ENCODE assay signal across 18 mouse cellular contexts in genomic region chr3:139933039-139933438, GRCm38 (mm10).
DNase-seq lines count a peak whose midpoint lies in the region; ATAC-seq and TF ChIP-seq lines count a peak whose summit lies in the region.
"Had no signal": no experiment of that assay in that cellular context is flagged by ENCODE, and none has a peak within 500 bp of the region (broad histone marks: within the 10 kb centered on the region; RNA-seq: fewer than 3 reads in every experiment).

No protein-coding gene starts in this region.

- no peaks in the 10 kb centered on the region for H3K27me3 ChIP-seq in forebrain, embryonic 11.5 days (ENCODE audit: control insufficient read depth, insufficient read depth, low read length)
- no peaks in the 10 kb centered on the region for H3K27me3 ChIP-seq in forebrain, embryonic 15.5 days
- no peaks in the 10 kb centered on the region for H3K27me3 ChIP-seq in forebrain, embryonic 13.5 days
- no peaks in the 10 kb centered on the region for H3K27me3 ChIP-seq in kidney, adult 2 months (replicated peaks; ENCODE audit: control insufficient read depth, insufficient read depth, low read length)
- no peaks in the 10 kb centered on the region for H3K27me3 ChIP-seq in lung, postnatal 0 days (replicated peaks; ENCODE audit: insufficient read depth, low read length)
- H3K27me3 ChIP-seq: embryonic facial prominence, embryonic 15.5 days; Patski; stomach, embryonic 15.5 days had no signal

- H3K36me3 ChIP-seq in forebrain, embryonic 11.5 days (ENCODE audit: control insufficient read depth, insufficient read depth, low read length), result no peaks in the 10 kb centered on the region
- no peaks in the 10 kb centered on the region for H3K36me3 ChIP-seq in forebrain, embryonic 15.5 days
- H3K36me3 ChIP-seq in forebrain, embryonic 13.5 days (ENCODE audit: poor library complexity, severe bottlenecking), result no peaks in the 10 kb centered on the region
- no peaks in the 10 kb centered on the region for H3K36me3 ChIP-seq in kidney, adult 2 months (ENCODE audit: control insufficient read depth, insufficient read depth, low read length)
- H3K36me3 ChIP-seq in lung, postnatal 0 days (ENCODE audit: insufficient read depth, low read length), result no peaks in the 10 kb centered on the region
- H3K36me3 ChIP-seq: embryonic facial prominence, embryonic 15.5 days; stomach, embryonic 15.5 days had no signal

- H3K9ac ChIP-seq in forebrain, embryonic 11.5 days (ENCODE audit: low read length), result no peak overlapping the region
- no peak overlapping the region for H3K9ac ChIP-seq in forebrain, embryonic 15.5 days (replicated peaks)
- no peak overlapping the region for H3K9ac ChIP-seq in forebrain, embryonic 13.5 days
- H3K9ac ChIP-seq in lung, postnatal 0 days (replicated peaks; ENCODE audit: low read depth), result no peak overlapping the region
- H3K9ac ChIP-seq: embryonic facial prominence, embryonic 15.5 days; lung, embryonic 14.5 days; stomach, embryonic 15.5 days had no signal

- no peak for TF ChIP-seq EP300 in lung, postnatal 0 days (IDR thresholded peaks at IDR 0.05)

- no peak overlapping the region for H3K4me2 ChIP-seq in forebrain, embryonic 11.5 days (ENCODE audit: low read depth, low read length, severe bottlenecking)
- no peak overlapping the region for H3K4me2 ChIP-seq in forebrain, embryonic 15.5 days (replicated peaks)
- H3K4me2 ChIP-seq in forebrain, embryonic 13.5 days, result no peak overlapping the region
- H3K4me2 ChIP-seq in lung, postnatal 0 days (replicated peaks; ENCODE audit: low read depth, low read length), result no peak overlapping the region
- H3K4me2 ChIP-seq: embryonic facial prominence, embryonic 15.5 days; heart, embryonic 11.5 days; lung, embryonic 14.5 days; stomach, embryonic 15.5 days had no signal

- no peak for DNase-seq in forebrain, embryonic 11.5 days (ENCODE audit: low spot score)
- DNase-seq in brain, adult 2 months (ENCODE audit: low read depth, low spot score), result peak; percentile 59
- DNase-seq in cerebellum, adult 9-10 months, result peak; percentile 39
- no peak for DNase-seq in kidney, adult 2 months
- no peak for DNase-seq in urinary bladder, adult 2 months (ENCODE audit: low spot score)
- no peak for DNase-seq in lung, postnatal 0 days (ENCODE audit: low spot score)
- DNase-seq: gastrocnemius, postnatal 25 days; heart, postnatal 4 days; kidney, postnatal 25 days; lung, embryonic 14.5 days; thymus, postnatal 25 days had no signal

- TF ChIP-seq CTCF in kidney, adult 2 months (conservative IDR thresholded peaks at IDR 0.05; ENCODE audit: insufficient read depth, insufficient read length, low read depth, low read length), result no peak
- TF ChIP-seq CTCF in lung, postnatal 0 days (IDR thresholded peaks at IDR 0.05), result no peak

- no peak overlapping the region for H3K27ac ChIP-seq in forebrain, embryonic 11.5 days (ENCODE audit: low read depth, low read length)
- no peak overlapping the region for H3K27ac ChIP-seq in forebrain, embryonic 15.5 days (replicated peaks)
- no peak overlapping the region for H3K27ac ChIP-seq in forebrain, embryonic 13.5 days
- no peak overlapping the region for H3K27ac ChIP-seq in kidney, adult 2 months (ENCODE audit: insufficient read depth, low read depth, low read length)
- H3K27ac ChIP-seq in lung, postnatal 0 days (ENCODE audit: low read length), result no peak overlapping the region
- H3K27ac ChIP-seq: embryonic facial prominence, embryonic 15.5 days; stomach, embryonic 15.5 days had no signal

- peak; percentile 62 for ATAC-seq in forebrain, embryonic 11.5 days (replicated peaks; ENCODE audit: low FRiP score)
- no peak for ATAC-seq in forebrain, embryonic 15.5 days (replicated peaks)
- ATAC-seq in forebrain, embryonic 13.5 days, result peak; percentile 57; the same call in 1 of the 2 replicates
- ATAC-seq in lung, postnatal 0 days, result no peak
- ATAC-seq: intestine, embryonic 16.5 days; Patski had no signal

- no peak for TF ChIP-seq POLR2A in kidney, adult 2 months (IDR thresholded peaks at IDR 0.05; ENCODE audit: low read depth, low read length)

- H3K9me3 ChIP-seq in forebrain, embryonic 11.5 days (ENCODE audit: control insufficient read depth, low read length), result no peaks in the 10 kb centered on the region
- no peaks in the 10 kb centered on the region for H3K9me3 ChIP-seq in forebrain, embryonic 15.5 days
- H3K9me3 ChIP-seq in forebrain, embryonic 13.5 days (replicated peaks), result no peaks in the 10 kb centered on the region
- no peaks in the 10 kb centered on the region for H3K9me3 ChIP-seq in lung, postnatal 0 days (ENCODE audit: low read length)
- H3K9me3 ChIP-seq: embryonic facial prominence, embryonic 15.5 days; stomach, embryonic 15.5 days had no signal

- no peak overlapping the region for H3K4me3 ChIP-seq in forebrain, embryonic 11.5 days (ENCODE audit: low read depth, low read length)
- no peak overlapping the region for H3K4me3 ChIP-seq in forebrain, embryonic 15.5 days
- no peak overlapping the region for H3K4me3 ChIP-seq in forebrain, embryonic 13.5 days
- H3K4me3 ChIP-seq in kidney, adult 2 months (ENCODE audit: insufficient read depth, low read depth, low read length), result no peak overlapping the region
- no peak overlapping the region for H3K4me3 ChIP-seq in lung, postnatal 0 days (ENCODE audit: low read depth, low read length)
- H3K4me3 ChIP-seq: embryonic facial prominence, embryonic 15.5 days; stomach, embryonic 15.5 days had no signal

- 5% methylated on average over 4 of the region's 4 CpGs for WGBS in forebrain, embryonic 11.5 days
- 9% methylated on average over 4 of the region's 4 CpGs for WGBS in forebrain, embryonic 15.5 days
- 8% methylated on average over 4 of the region's 4 CpGs for WGBS in forebrain, embryonic 13.5 days
- 84% methylated on average over 4 of the region's 4 CpGs for WGBS in kidney, adult 2 months
- 82% methylated on average over 4 of the region's 4 CpGs for WGBS in lung, postnatal 0 days

- no peaks in the 10 kb centered on the region for H3K4me1 ChIP-seq in forebrain, embryonic 11.5 days (replicated peaks; ENCODE audit: control insufficient read depth, insufficient read depth, low read length)
- no peaks in the 10 kb centered on the region for H3K4me1 ChIP-seq in forebrain, embryonic 15.5 days
- H3K4me1 ChIP-seq in forebrain, embryonic 13.5 days, result peaks cover 4% of the 10 kb centered on the region; the same call in 1 of the 2 replicates
- no peaks in the 10 kb centered on the region for H3K4me1 ChIP-seq in kidney, adult 2 months (ENCODE audit: control insufficient read depth, insufficient read depth, low read length)
- H3K4me1 ChIP-seq in lung, postnatal 0 days (ENCODE audit: insufficient read depth, low read depth, low read length), result no peaks in the 10 kb centered on the region
- H3K4me1 ChIP-seq: embryonic facial prominence, embryonic 15.5 days; stomach, embryonic 15.5 days had no signal

Comparison
In these comparisons a context has a peak if more than half of its experiments do, and no peak if none do; other contexts are left out.
1. ATAC-seq: peak in forebrain, embryonic 11.5 days (single experiment) and forebrain, embryonic 13.5 days (single experiment); none in forebrain, embryonic 15.5 days (single experiment) and lung, postnatal 0 days (single experiment).
2. DNase-seq: peak in brain, adult 2 months (single experiment) and cerebellum, adult 9-10 months (single experiment); none in forebrain, embryonic 11.5 days (single experiment), kidney, adult 2 months (single experiment), urinary bladder, adult 2 months (single experiment) and lung, postnatal 0 days (single experiment).